Mouse (Mus musculus) common myeloid progenitor, adult 5-6 weeks (primary cell): ENCODE results near the gene Snx22. TPM values are rescaled to one million over a fixed set of nuclear protein-coding genes. Genes with fewer than 3 reads are reported as not detected.

Experiments
- ATAC-seq: replicated peaks from 2 replicates; pipeline ENCODE4 v1.8.0; 2016; ENCODE audit warnings: low read depth, mild to moderate bottlenecking, moderate TSS enrichment, inconsistent platforms; ENCODE audit not compliant: poor library complexity, severe bottlenecking
- total RNA-seq: library from RNA; stranded (forward); fragments of 200-1000, 187-1606 nt; gene quantifications from 2 replicates; pipeline ENCODE4 v1.2.3, GENCODE M21; 2017

Gene Snx22
- 1.2 and 1.7 TPM in 2 replicates for total RNA-seq

- peak; percentile 97 for ATAC-seq
These were observed at the start of gene Snx22 for GRCm38 (mm10) chr9:66069583-66069982. Snx22 (minus strand) TSS chr9:66069719.

- no peak for ATAC-seq
These were observed 47.4 kb upstream of the Snx22 start for GRCm38 (mm10) chr9:66116890-66117289.

DNA sequence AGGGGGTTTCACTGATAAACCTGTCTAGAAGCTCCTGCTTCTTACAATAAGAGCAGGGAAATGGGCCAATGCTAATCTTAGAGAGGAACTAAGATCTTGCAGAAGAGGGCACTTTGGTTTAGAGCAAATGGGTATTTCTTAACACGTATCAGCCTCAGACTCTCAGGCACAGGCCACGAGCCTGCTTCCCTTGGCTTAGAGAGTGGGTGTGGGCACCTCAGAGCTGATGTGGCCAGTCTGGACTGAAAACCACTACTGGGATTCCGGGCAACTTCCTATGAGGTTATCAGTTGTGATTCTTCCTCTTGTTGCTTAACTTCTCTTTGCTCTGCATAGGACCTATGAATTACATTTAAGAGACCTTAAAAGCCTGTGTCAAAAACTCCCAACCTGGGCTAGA is 44.8 kb upstream of the Snx22 start:
- ATAC-seq: peak; percentile 86

DNA sequence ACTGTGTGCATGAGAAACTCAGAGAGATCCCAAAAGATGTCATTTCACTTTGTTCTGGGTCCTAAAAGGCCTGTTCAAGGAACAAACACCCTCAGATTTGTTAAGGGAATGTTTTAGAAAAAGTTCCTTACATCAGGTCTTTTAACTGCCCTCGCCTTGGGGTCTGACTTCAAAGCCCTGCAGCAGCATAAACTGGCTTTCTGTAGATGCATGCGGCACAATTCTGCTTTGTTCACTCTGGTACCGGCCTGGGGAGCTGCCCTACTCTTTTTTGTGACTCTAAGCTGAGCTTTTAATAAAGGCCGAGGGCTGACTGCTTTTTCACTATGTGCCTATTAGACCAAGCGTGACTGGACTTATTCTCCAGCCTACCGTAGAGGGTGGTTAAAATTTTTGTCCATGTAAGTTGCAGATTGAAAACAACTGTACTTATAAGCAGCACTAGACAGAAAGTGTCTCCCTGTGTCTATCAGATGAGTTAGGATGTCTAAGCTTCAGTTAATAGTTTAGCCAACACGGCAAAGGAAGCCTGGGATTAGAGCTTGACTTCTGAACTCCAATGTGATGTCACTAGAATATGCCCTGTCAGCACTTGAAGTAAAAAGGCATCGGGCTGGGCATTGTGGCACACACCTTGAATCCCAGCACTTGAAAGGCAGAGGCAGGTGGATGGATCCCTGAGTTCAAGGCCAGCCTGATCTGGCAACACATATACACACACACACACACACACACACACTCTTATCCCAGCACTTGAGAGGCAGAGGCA is 41.3 kb upstream of the Snx22 start:
- no peak for ATAC-seq

DNA sequence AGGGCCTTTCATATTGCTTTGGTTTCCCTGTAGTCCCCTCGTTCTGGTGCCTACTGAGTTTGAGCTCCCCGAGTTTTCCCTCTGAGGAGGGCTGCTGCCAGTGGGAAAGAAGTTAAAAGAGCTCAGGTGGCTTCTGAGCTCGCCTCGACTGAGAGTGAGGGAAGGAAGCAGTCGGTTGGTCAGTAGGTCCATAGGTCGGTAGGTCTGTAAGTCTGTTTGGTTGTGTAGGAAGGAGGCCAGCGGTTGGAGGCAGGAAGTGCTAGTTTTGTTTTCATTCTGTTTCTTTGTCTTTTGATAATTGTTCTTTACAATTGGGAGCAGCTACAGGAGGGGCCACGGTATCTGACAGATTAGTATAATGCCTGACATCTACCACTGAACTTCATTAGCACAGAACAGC is 40.6 kb upstream of the Snx22 start:
- no peak for ATAC-seq

- ATAC-seq: no peak
These were observed 40.1 kb upstream of the Snx22 start for GRCm38 (mm10) chr9:66109574-66109973.

DNA sequence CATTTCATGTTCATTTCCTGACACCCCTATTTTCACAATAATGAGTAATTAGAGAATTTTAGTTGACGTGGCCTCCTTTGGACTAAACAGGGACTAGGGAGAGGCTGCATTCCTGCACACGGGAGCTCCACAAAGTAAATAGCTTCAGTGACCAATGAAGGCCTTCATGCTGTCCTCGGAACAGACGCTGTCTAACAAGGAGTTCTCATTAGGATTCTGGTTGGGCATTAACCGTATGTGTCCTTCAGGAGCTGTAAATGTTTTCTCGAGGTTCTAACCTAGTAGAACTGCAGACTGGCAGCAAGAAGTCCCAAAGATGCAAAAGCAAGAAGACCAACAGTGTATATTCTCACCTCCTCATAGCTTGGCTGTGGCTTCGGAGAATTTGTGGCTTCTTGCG is 35.6 kb upstream of the Snx22 start:
- ATAC-seq: no peak

DNA sequence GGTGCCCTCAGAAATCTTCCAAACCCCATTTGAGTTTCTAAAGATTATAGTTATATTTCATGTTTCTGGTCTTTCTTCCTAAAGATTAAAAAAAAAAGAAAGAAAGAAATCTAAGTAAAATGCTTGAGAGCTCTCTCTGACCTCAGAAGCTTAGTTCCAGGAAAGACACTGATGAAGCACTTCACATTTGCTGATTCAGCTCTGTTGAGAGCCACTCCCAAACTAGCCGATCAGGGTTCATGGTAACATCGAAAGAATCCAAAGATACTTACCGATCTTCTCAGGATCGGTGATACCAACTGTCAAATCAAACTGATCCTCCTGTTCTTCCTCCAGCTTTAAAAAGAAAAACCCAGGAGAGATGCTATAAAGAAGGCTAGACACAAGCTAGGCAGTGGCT is 35.1 kb upstream of the Snx22 start:
- no peak for ATAC-seq

DNA sequence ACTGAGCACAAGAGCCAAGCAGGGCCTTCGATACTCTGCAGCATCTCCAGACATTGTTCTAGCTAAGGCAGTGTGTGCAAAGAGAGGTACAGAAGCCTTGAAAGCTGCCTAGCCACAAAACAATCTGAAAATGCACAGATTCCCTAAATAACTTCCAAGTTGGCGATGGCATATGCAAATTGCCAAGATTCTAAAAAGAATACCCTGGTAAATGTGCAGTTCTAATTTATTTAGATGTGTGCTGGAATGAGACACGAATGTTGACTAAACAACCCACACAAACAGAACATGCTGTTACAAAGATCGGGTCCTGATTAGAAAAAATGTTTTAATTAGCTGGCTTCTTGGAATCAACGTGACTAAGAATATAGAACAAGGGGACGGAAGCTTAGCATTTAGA is 33.1 kb upstream of the Snx22 start:
- no peak for ATAC-seq

DNA sequence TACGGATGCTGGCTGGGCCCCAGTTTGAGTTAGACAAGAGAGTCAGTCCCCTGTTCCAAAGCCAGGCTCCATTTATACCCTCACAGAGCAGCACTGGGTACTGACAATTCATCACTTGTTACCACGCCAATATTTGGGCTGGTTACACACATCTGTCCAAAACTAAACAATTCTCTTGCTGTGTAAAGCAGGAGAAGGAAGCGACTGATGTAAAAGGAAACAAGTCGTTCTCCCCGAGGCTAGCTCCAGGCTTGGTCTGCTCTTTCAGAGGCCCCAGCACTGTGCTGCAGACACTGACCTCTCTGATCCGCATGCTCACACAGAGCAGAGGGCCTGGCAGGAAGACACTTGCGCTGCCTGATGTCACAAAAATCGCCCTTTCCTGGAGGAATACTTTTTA is 32.1 kb upstream of the Snx22 start:
- ATAC-seq: no peak

DNA sequence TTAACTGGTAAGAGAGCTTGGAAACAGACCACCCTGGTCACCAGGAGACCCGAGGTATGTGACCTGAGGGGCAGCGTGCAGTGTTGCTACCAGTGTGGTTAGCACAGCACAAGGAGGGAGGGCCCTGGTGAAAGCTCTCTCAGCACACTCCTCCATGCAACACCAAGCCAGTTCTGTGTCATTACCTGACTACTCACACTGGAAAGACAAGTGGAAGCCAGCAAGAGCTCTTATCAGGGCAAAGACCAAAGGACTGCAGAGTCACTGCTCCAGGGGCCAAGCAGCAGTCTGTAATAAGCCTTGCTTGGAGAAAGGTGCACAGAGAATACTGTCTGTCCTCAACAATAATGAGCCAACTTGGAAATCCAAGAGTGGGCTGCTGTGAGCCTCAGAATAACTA is 23.1 kb upstream of the Snx22 start:
- no peak for ATAC-seq

DNA sequence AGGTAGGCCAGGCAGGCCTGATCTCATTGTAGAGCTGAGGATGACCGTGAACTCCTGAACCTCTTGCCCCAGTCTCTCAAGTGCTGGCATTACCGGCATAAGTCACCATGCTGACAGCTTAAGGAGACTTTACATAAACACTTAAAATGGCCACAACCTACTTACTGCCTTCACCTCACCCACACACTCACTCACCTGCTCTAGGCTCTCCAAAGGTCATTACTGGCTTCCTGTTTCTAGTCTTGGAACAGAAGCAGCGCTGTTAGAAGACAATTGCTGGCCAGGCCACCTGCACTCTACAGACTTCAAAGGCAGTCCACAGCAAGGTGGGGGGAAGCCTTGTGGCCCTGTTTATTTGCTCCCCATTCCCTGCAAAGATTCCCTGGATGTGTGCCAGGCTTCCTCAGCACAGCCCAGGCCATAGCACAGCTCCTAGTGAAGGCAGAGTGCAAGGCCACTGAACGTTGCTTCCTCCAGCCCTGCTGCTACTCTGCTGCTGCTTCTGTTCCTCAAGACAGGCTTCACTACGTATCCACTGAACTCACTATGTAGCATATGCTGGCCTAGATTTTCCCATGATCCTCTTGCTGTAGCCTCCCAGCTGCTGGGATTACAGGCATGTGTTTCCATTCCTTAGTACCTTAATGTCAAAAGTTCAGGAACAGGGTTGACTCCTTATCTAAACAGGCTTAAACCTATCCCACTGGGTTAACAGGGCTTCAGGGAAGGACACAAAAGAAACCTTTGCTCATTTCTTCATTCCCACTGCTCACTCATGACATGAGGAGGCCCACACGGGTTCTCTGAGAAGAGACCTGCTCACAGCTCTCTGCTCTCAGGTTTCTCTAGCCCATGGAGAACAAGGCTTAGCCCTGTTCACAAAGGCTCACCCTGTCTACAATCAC is 22.1 kb upstream of the Snx22 start:
- ATAC-seq: no peak

DNA sequence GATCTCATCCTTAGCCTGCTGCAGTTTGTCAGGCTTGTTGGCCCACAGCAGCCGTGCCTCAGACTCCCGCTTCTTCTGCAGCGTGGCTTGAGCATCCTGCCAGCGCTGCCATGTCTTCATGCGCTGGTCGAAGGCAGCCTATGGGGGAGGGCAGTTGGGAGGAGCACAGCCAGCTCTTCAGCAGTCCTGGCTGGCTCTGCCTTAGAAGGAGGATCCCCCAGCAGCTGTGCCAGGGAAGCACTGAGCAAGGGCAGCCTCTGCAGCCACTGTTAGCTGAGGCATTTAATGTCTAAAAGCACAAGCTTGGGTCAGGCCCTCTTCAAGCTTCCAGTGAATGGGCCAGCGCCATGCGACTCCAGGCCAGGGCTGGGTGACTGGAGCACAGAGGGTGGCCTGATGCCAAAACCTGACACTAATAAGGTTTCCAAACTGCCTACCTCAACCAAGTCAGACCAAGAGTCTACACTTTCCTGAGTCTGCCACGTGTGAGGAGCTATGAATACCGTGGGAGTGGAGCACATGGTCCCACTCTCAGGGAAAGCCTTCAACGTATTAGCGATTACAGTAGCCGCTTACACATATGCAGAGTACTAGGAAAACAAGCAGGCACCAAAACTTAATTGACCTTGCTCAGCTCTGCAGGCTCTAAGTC is 21.2 kb upstream of the Snx22 start:
- ATAC-seq: no peak

GRCm38 (mm10) chr9:66088411-66088810 is 18.9 kb upstream of the Snx22 start:
- ATAC-seq: peak; percentile 68

GRCm38 (mm10) chr9:66087062-66087461 is 17.5 kb upstream of the Snx22 start:
- ATAC-seq: no peak

GRCm38 (mm10) chr9:66084171-66084570 is 14.7 kb upstream of the Snx22 start:
- no peak for ATAC-seq

DNA sequence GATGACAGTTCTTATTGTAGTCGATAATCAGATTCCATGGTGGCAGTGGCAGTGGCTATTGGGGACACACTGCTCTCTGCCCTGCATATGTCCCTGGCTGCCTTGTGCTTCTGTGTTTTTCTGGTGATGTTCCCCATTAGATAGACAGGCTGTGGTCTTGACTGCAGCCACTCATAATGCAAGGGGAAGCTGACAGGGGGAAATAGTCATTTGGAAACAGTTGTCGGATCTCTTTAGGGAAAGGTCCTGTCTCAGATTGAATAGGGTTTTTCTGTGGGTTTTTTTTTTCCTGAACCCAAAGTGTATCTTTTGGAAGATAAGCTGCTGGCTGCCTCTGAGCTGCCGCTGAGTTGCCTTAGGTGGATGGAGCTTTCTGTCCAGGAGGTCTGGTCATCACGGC is 12.5 kb upstream of the Snx22 start:
- peak; percentile 63; the same call in 1 of the 2 replicates for ATAC-seq

DNA sequence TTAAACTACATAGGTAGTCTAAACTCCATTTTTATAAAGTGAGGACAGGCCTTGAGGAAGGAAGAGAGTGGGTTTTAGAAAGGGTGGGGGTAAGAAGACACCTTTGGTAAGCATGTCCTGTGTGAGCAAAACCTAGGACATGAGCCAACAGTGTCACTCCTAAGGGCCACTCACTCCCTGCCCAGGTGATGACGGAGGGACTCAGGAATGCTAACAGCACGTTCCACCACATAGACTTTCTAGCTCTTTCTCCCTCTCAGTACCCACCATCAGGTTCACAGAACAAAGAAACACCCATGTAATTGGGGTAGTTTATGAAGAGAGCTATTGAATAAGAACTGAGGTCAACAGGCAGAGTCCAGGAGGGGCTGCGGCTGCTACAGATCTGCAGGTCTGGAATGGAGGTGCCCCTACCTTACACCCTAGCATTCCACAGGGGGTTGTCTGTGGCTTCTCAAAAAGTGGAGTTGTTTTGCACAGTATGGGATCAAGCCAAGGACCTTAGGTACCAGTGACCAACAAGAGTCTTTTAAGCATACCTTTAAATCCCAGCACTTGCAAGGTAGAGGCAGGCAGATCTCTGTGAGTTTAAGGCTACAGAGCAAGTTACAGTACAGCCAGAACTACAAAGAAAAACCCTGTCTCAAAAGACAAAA is 11.4 kb upstream of the Snx22 start:
- no peak for ATAC-seq

- no peak for ATAC-seq
These were observed 9.0 kb upstream of the Snx22 start for GRCm38 (mm10) chr9:66078493-66078892.

DNA sequence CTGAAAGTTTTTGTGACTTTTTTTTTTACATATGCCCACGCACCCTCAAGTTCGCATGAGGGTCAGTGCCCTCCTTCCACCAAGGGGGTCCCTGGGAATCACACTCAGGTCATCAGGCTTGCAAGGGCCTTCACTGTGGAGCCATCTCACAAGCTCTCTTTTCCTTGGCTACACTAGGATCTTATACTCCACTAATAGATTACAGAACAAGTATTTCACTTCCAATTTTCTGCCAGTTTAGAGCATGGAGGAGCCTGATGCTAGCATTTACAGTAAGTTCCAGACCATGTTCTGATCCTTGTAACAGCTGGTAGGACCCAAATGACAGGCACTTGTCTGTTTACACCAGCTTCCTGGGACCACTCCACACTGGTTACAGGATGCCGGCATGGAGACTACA is 8.6 kb upstream of the Snx22 start:
- no peak for ATAC-seq
